Mouse (Mus musculus): ENCODE data around the gene Cxcl3. TPM values are rescaled to one million over a fixed set of nuclear protein-coding genes. Genes with fewer than 3 reads are reported as not detected.

Cxcl3 gene
- polyA plus RNA-seq, 1 experiment, result not detected

- Histone ChIP-seq H3K4me1 (ENCODE audit: control insufficient read depth, insufficient read depth, low read length) (no peaks in the 10 kb centered on the region), H3K27ac (ENCODE audit: control insufficient read depth, insufficient read depth, low read depth, low read length, poor library complexity) (no peak overlapping the region), H3K4me3 (replicated peaks; ENCODE audit: control insufficient read depth, low read depth, low read length) (no peak overlapping the region)
- TF ChIP-seq POLR2A (IDR thresholded peaks at IDR 0.05; ENCODE audit: borderline replicate concordance, control insufficient read depth, low read depth, low read length) (no peak), CTCF (IDR thresholded peaks at IDR 0.05; ENCODE audit: control insufficient read depth, insufficient read depth, low read length) (no peak)
Observed at GRCm38 (mm10) chr5:90804574-90804973, 18.7 kb downstream of the Cxcl3 start.

- Histone ChIP-seq H3K4me1 (ENCODE audit: control insufficient read depth, insufficient read depth, low read length) (no peaks in the 10 kb centered on the region), H3K4me3 (replicated peaks; ENCODE audit: control insufficient read depth, low read depth, low read length) (no peak overlapping the region)
- TF ChIP-seq POLR2A (IDR thresholded peaks at IDR 0.05; ENCODE audit: borderline replicate concordance, control insufficient read depth, low read depth, low read length) (no peak), CTCF (IDR thresholded peaks at IDR 0.05; ENCODE audit: control insufficient read depth, insufficient read depth, low read length) (no peak)
Observed at GRCm38 (mm10) chr5:90806050-90806449, 20.1 kb downstream of the Cxcl3 start.

GRCm38 (mm10) chr5:90807176-90807950, 21.5 kb downstream of the Cxcl3 start:
- no peak overlapping the region for H3K4me3 ChIP-seq (replicated peaks; ENCODE audit: control insufficient read depth, low read depth, low read length)
- TF ChIP-seq POLR2A (IDR thresholded peaks at IDR 0.05; ENCODE audit: borderline replicate concordance, control insufficient read depth, low read depth, low read length), result no peak
- TF ChIP-seq CTCF (IDR thresholded peaks at IDR 0.05; ENCODE audit: control insufficient read depth, insufficient read depth, low read length), result no peak
- 69% methylated on average over 3 of the region's 3 CpGs for WGBS

More at GRCm38 (mm10) chr5:90806050-90806449, 20.1 kb downstream of the Cxcl3 start:
- no peak overlapping the region for H3K27ac ChIP-seq (ENCODE audit: control insufficient read depth, insufficient read depth, low read depth, low read length, poor library complexity)

GRCm38 (mm10) chr5:90819756-90820155, 33.9 kb downstream of the Cxcl3 start:
- no peaks in the 10 kb centered on the region for H3K4me1 ChIP-seq (ENCODE audit: control insufficient read depth, insufficient read depth, low read length)
- TF ChIP-seq POLR2A (IDR thresholded peaks at IDR 0.05; ENCODE audit: borderline replicate concordance, control insufficient read depth, low read depth, low read length) (no peak), CTCF (IDR thresholded peaks at IDR 0.05; ENCODE audit: control insufficient read depth, insufficient read depth, low read length) (no peak)
- H3K27ac ChIP-seq (ENCODE audit: control insufficient read depth, insufficient read depth, low read depth, low read length, poor library complexity), result no peak overlapping the region
- no peak overlapping the region for H3K4me3 ChIP-seq (replicated peaks; ENCODE audit: control insufficient read depth, low read depth, low read length)

More at GRCm38 (mm10) chr5:90807176-90807950, 21.5 kb downstream of the Cxcl3 start:
- Histone ChIP-seq H3K27ac (ENCODE audit: control insufficient read depth, insufficient read depth, low read depth, low read length, poor library complexity) (no peak overlapping the region), H3K4me1 (ENCODE audit: control insufficient read depth, insufficient read depth, low read length) (no peaks in the 10 kb centered on the region)

GRCm38 (mm10) chr5:90832145-90832767, 46.4 kb downstream of the Cxcl3 start:
- WGBS, result 69% methylated on average over 11 of the region's 11 CpGs
- Histone ChIP-seq H3K4me3 (replicated peaks; ENCODE audit: control insufficient read depth, low read depth, low read length) (no peak overlapping the region), H3K4me1 (ENCODE audit: control insufficient read depth, insufficient read depth, low read length) (no peaks in the 10 kb centered on the region), H3K27ac (ENCODE audit: control insufficient read depth, insufficient read depth, low read depth, low read length, poor library complexity) (no peak overlapping the region)
- TF ChIP-seq CTCF (IDR thresholded peaks at IDR 0.05; ENCODE audit: control insufficient read depth, insufficient read depth, low read length), result no peak
- no peak for TF ChIP-seq POLR2A (IDR thresholded peaks at IDR 0.05; ENCODE audit: borderline replicate concordance, control insufficient read depth, low read depth, low read length)

- Histone ChIP-seq H3K27ac (ENCODE audit: control insufficient read depth, insufficient read depth, low read depth, low read length, poor library complexity) (no peak overlapping the region), H3K4me1 (ENCODE audit: control insufficient read depth, insufficient read depth, low read length) (no peaks in the 10 kb centered on the region), H3K4me3 (replicated peaks; ENCODE audit: control insufficient read depth, low read depth, low read length) (no peak overlapping the region)
- TF ChIP-seq CTCF (IDR thresholded peaks at IDR 0.05; ENCODE audit: control insufficient read depth, insufficient read depth, low read length) (no peak), POLR2A (IDR thresholded peaks at IDR 0.05; ENCODE audit: borderline replicate concordance, control insufficient read depth, low read depth, low read length) (no peak)
- WGBS, result 87% methylated on average over 8 of the region's 8 CpGs
Observed at GRCm38 (mm10) chr5:90832768-90833388, 47.0 kb downstream of the Cxcl3 start.

GRCm38 (mm10) chr5:90834436-90834835, 48.5 kb downstream of the Cxcl3 start:
- no peak overlapping the region for H3K27ac ChIP-seq (ENCODE audit: control insufficient read depth, insufficient read depth, low read depth, low read length, poor library complexity)
- no peak overlapping the region for H3K4me3 ChIP-seq (replicated peaks; ENCODE audit: control insufficient read depth, low read depth, low read length)
- H3K4me1 ChIP-seq (ENCODE audit: control insufficient read depth, insufficient read depth, low read length), result no peaks in the 10 kb centered on the region
- WGBS, result 83% methylated on average over 4 of the region's 4 CpGs
- TF ChIP-seq POLR2A (IDR thresholded peaks at IDR 0.05; ENCODE audit: borderline replicate concordance, control insufficient read depth, low read depth, low read length) (no peak), CTCF (IDR thresholded peaks at IDR 0.05; ENCODE audit: control insufficient read depth, insufficient read depth, low read length) (no peak)

GRCm38 (mm10) chr5:90838582-90838981, 52.7 kb downstream of the Cxcl3 start:
- 89% methylated on average over 5 of the region's 5 CpGs for WGBS
- Histone ChIP-seq H3K4me1 (ENCODE audit: control insufficient read depth, insufficient read depth, low read length) (no peaks in the 10 kb centered on the region), H3K27ac (ENCODE audit: control insufficient read depth, insufficient read depth, low read depth, low read length, poor library complexity) (no peak overlapping the region), H3K4me3 (replicated peaks; ENCODE audit: control insufficient read depth, low read depth, low read length) (no peak overlapping the region)
- TF ChIP-seq CTCF (IDR thresholded peaks at IDR 0.05; ENCODE audit: control insufficient read depth, insufficient read depth, low read length) (no peak), POLR2A (IDR thresholded peaks at IDR 0.05; ENCODE audit: borderline replicate concordance, control insufficient read depth, low read depth, low read length) (no peak)

Other genes with a start within 250 kb of the Cxcl3 start
- not detected in 2 replicates for gene 5830473C10Rik, start 225.0 kb upstream of the Cxcl3 start, polyA plus RNA-seq (2011; ENCODE audit: insufficient read depth, insufficient read length, low replicate concordance, missing spikeins)
- gene Rassf6, start 145.4 kb upstream of the Cxcl3 start, polyA plus RNA-seq (2011; ENCODE audit: insufficient read depth, insufficient read length, low replicate concordance, missing spikeins), result not detected in 2 replicates
- 2.7 and 5.4 TPM in 2 replicates for gene Cxcl5, start 26.7 kb upstream of the Cxcl3 start, polyA plus RNA-seq (2011; ENCODE audit: insufficient read depth, insufficient read length, low replicate concordance, missing spikeins)
- 311 and 487 TPM in 2 replicates for gene Ppbp, start 17.6 kb upstream of the Cxcl3 start, polyA plus RNA-seq (2011; ENCODE audit: insufficient read depth, insufficient read length, low replicate concordance, missing spikeins)
- 274 and 431 TPM in 2 replicates for gene Pf4, start 13.7 kb upstream of the Cxcl3 start, polyA plus RNA-seq (2011; ENCODE audit: insufficient read depth, insufficient read length, low replicate concordance, missing spikeins)
- gene Cxcl15, start 8.4 kb downstream of the Cxcl3 start, polyA plus RNA-seq (2011; ENCODE audit: insufficient read depth, insufficient read length, low replicate concordance, missing spikeins), result not detected in 2 replicates
- 1.6 TPM in 1 of 2 replicates, not detected in the other for gene Cxcl1, start 105.1 kb downstream of the Cxcl3 start, polyA plus RNA-seq (2011; ENCODE audit: insufficient read depth, insufficient read length, low replicate concordance, missing spikeins)
- not detected in 2 replicates for gene Cxcl2, start 117.8 kb downstream of the Cxcl3 start, polyA plus RNA-seq (2011; ENCODE audit: insufficient read depth, insufficient read length, low replicate concordance, missing spikeins)
- 3.4 and 4.1 TPM in 2 replicates for gene Mthfd2l, start 145.0 kb downstream of the Cxcl3 start, polyA plus RNA-seq (2011; ENCODE audit: insufficient read depth, insufficient read length, low replicate concordance, missing spikeins)
- gene Epgn, start 241.4 kb downstream of the Cxcl3 start, polyA plus RNA-seq (2011; ENCODE audit: insufficient read depth, insufficient read length, low replicate concordance, missing spikeins), result not detected in 2 replicates